Mouse (Mus musculus): Measurements from ENCODE around the gene Stk4. TPM values are rescaled to one million over a fixed set of nuclear protein-coding genes. Genes with fewer than 3 reads are reported as not detected.

Gene Stk4
- polyA plus RNA-seq, 1 experiment from 2014 or later = 15.2 TPM

DNA sequence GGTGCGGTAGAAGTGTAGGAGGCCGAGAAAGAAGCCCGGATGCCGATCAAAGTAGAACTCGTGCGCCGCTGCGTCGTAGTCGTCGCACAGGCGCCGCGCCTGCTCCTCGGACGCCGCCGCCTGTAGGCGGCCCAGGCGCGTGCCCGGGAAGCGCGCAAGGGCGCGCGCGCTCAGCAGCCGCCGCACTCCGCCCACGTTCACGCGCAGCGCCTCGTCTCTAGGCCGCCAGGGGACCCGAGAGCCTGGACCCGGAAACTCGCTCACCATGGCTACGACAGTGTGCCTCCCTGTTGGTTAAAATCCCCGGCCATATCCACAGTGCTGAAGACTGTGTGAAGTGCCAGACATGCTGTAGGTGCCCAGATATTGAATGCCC is 98.4 kb downstream of the Stk4 start:
- TF ChIP-seq CTCF (IDR thresholded peaks at IDR 0.05; ENCODE audit: low read depth) = no peak
- WGBS = 16% methylated on average over 39 of the region's 42 CpGs
- no peak overlapping the region for H3K27ac ChIP-seq
- H3K4me3 ChIP-seq (replicated peaks; ENCODE audit: low read depth, low read length) = peak overlapping the region; percentile 27
- peaks cover 44% of the 10 kb centered on the region for H3K27me3 ChIP-seq (ENCODE audit: insufficient read depth, low read length)
- H3K4me1 ChIP-seq (replicated peaks; ENCODE audit: insufficient read depth, low read length) = peaks cover 7% of the 10 kb centered on the region; the same call in 1 of the 2 replicates
- DNase-seq (ENCODE audit: low spot score) (no peak), ATAC-seq (replicated peaks; ENCODE audit: low FRiP score, low read depth) (peak; percentile 48; the same call in 1 of the 2 replicates)
- H3K9ac ChIP-seq (ENCODE audit: low read depth, low read length) = no peak overlapping the region
- no peaks in the 10 kb centered on the region for H3K36me3 ChIP-seq (ENCODE audit: insufficient read depth, low read length)
- no peaks in the 10 kb centered on the region for H3K9me3 ChIP-seq (replicated peaks; ENCODE audit: low read length)
- H3K4me2 ChIP-seq (ENCODE audit: low read length) = peak overlapping the region; percentile 47

DNA sequence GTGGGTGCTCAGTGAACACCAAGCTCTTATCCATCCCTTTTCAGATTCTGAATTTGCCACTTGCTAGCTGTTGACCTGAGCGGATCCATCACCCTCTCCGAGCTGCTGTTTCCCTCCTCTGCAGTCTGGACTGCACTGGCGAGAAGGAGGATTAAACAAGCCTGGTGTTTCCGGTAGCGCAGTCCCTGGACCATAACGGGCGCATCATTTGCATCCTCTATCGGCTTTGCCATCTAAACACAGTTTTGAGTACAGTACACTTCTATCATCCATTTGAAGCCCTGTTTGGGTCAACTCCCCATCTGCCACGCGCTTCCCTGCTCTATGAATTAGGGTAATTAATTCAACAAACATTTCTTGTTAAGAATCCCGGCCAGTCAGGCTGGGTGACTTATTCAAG is 100.2 kb downstream of the Stk4 start:
- Histone ChIP-seq H3K4me3 (replicated peaks; ENCODE audit: low read depth, low read length) (no peak overlapping the region), H3K4me2 (ENCODE audit: low read length) (0 out of 2 replicates have a peak overlapping the region, but pooled peaks have one; percentile 50), H3K9ac (ENCODE audit: low read depth, low read length) (no peak overlapping the region), H3K4me1 (replicated peaks; ENCODE audit: insufficient read depth, low read length) (peaks cover 7% of the 10 kb centered on the region; the same call in 1 of the 2 replicates), H3K9me3 (replicated peaks; ENCODE audit: low read length) (no peaks in the 10 kb centered on the region), H3K27ac (no peak overlapping the region), H3K27me3 (ENCODE audit: insufficient read depth, low read length) (peaks cover 44% of the 10 kb centered on the region), H3K36me3 (ENCODE audit: insufficient read depth, low read length) (no peaks in the 10 kb centered on the region)
- 9% methylated on average over 11 of the region's 11 CpGs for WGBS
- no peak for TF ChIP-seq CTCF (IDR thresholded peaks at IDR 0.05; ENCODE audit: low read depth)
- DNase-seq (ENCODE audit: low spot score) = no peak
- no peak for ATAC-seq (replicated peaks; ENCODE audit: low FRiP score, low read depth)

DNA sequence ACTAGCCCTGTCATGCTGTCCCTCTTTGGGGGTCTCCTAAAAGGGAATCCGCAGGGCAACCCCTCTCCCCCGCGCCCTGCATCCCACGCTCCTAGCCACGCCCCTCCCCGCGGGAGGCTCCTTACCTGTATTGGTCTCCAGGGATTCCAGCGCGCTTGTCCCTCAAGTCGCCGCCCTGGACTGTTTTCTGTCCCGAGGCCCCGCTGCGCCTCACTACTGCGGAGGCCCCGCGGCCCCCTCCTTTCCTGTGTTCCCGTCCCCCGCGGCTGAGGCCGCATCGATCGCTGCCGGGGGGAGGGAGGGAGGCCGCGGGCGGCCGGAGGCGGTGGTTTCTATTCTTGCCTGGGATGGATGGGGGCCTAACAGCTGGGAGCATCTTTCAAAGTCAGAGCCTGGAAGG is 100.8 kb downstream of the Stk4 start, which contains the start of gene Kcns1:
Kcns1 (minus strand) TSS at position 212 of the 400 bp plus-strand sequence.
- H3K36me3 ChIP-seq (ENCODE audit: insufficient read depth, low read length) = no peaks in the 10 kb centered on the region
- peaks cover 7% of the 10 kb centered on the region; the same call in 1 of the 2 replicates for H3K4me1 ChIP-seq (replicated peaks; ENCODE audit: insufficient read depth, low read length)
- 0 out of 2 replicates have a peak, but pooled peaks have one; percentile 12 for ATAC-seq (replicated peaks; ENCODE audit: low FRiP score, low read depth)
- peak within 1 kb of the TSS; percentile 50 for H3K4me2 ChIP-seq (ENCODE audit: low read length)
- H3K27ac ChIP-seq = no peak within 1 kb of the TSS
- H3K4me3 ChIP-seq (replicated peaks; ENCODE audit: low read depth, low read length) = peak within 1 kb of the TSS; percentile 24
- DNase-seq (ENCODE audit: low spot score) = no peak
- no peaks in the 10 kb centered on the region for H3K9me3 ChIP-seq (replicated peaks; ENCODE audit: low read length)
- H3K27me3 ChIP-seq (ENCODE audit: insufficient read depth, low read length) = peaks cover 44% of the 10 kb centered on the region
- 0 out of 2 replicates have a peak within 1 kb of the TSS, but pooled peaks have one; percentile 14 for H3K9ac ChIP-seq (ENCODE audit: low read depth, low read length)
- no peak for TF ChIP-seq CTCF (IDR thresholded peaks at IDR 0.05; ENCODE audit: low read depth)
- under 1% methylated on average over 29 of the region's 29 CpGs for WGBS

DNA sequence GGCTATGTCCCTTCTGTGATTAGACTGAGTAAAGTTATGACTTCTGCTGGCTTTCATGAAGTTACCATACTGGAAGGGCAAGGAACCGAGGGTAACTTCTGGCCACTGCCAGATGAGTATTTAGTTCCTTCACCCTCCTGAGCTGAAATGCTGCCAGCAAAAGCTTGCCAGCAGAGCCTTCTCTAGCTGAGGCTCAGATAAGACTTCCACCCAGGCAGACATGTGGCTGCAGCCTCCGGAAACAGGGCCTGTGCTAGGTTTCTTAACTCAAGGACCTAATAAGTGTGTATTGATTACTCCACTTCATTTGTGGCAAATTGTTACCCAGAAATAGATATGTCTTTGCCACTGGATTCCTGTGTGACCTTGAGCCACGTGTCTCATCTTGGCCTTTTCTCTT is 103.3 kb downstream of the Stk4 start:
- H3K27me3 ChIP-seq (ENCODE audit: insufficient read depth, low read length) = peaks cover 32% of the 10 kb centered on the region
- no peak overlapping the region for H3K27ac ChIP-seq
- H3K4me2 ChIP-seq (ENCODE audit: low read length) = no peak overlapping the region
- no peak overlapping the region for H3K9ac ChIP-seq (ENCODE audit: low read depth, low read length)
- H3K4me1 ChIP-seq (replicated peaks; ENCODE audit: insufficient read depth, low read length) = 0 out of 2 replicates have a peak, but pooled peaks cover 2% of the 10 kb centered on the region
- DNase-seq (ENCODE audit: low spot score) (no peak), ATAC-seq (replicated peaks; ENCODE audit: low FRiP score, low read depth) (no peak)
- H3K9me3 ChIP-seq (replicated peaks; ENCODE audit: low read length) = no peaks in the 10 kb centered on the region
- H3K36me3 ChIP-seq (ENCODE audit: insufficient read depth, low read length) = no peaks in the 10 kb centered on the region
- 73% methylated on average over 3 of the region's 3 CpGs for WGBS
- no peak for TF ChIP-seq CTCF (IDR thresholded peaks at IDR 0.05; ENCODE audit: low read depth)
- H3K4me3 ChIP-seq (replicated peaks; ENCODE audit: low read depth, low read length) = no peak overlapping the region

DNA sequence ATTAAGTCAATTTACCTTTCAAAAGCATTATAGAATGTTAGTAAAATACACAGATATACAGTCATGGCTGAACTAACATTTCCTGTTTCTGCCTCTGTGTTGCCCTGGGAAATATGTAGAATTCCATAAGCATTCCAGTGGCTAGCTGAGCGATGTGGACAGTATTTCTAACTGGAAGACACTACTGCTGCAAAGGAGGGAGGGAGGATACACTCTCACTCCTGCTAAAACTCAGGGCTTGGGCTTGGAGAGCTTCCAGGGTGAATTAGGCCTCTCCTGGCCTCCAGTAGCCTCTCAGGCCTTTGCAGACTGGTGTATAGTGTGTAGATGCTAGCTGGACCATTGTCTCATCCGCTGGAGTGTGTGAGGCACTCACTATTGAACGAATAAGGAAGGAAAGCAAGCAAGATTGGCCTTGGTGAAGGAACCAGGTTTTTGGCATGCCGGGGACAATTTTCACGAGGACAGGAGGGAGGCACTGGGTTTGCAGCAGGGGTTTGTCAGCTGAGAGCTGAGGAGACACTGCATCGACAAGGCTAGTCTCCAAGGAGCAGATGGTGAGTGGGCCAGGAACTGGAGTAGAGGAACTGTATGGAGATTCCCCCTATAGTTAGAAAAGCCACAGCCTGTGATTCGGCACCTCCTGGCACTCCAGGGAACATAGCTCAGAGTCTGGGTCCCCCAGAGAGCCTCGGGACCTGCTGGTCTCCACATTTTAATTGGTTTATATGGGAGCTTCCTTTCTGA is 104.7 kb downstream of the Stk4 start:
- Histone ChIP-seq H3K27me3 (ENCODE audit: insufficient read depth, low read length) (peaks cover 19% of the 10 kb centered on the region), H3K36me3 (ENCODE audit: insufficient read depth, low read length) (no peaks in the 10 kb centered on the region), H3K9me3 (replicated peaks; ENCODE audit: low read length) (no peaks in the 10 kb centered on the region), H3K4me1 (replicated peaks; ENCODE audit: insufficient read depth, low read length) (0 out of 2 replicates have a peak, but pooled peaks cover 2% of the 10 kb centered on the region), H3K9ac (ENCODE audit: low read depth, low read length) (no peak overlapping the region), H3K4me2 (ENCODE audit: low read length) (no peak overlapping the region), H3K27ac (peak overlapping the region; percentile 19; the same call in 1 of the 2 replicates), H3K4me3 (replicated peaks; ENCODE audit: low read depth, low read length) (no peak overlapping the region)
- peak; percentile 67 for DNase-seq (ENCODE audit: low spot score)
- TF ChIP-seq CTCF (IDR thresholded peaks at IDR 0.05; ENCODE audit: low read depth) = no peak
- ATAC-seq (replicated peaks; ENCODE audit: low FRiP score, low read depth) = no peak
- WGBS = 68% methylated on average over 8 of the region's 8 CpGs

DNA sequence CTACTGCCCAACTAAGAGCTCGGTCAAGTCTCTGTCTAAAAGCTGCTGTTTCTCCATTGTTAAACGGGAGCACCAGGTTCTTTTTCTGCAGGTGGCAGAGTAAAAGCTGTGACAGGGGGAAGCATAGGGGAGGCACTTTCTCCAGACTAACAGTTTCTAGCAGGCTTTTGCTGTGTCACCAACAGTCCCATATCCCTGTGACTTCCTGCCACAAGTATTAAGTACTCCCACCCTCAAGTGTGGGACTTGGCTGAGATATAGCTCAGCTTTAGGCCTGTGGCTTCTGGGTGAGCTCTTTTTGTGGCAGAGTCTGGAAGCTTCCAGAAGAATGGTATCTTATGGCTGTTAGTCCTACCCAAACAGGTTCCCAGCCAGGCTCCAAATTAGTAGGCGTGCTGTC is 105.7 kb downstream of the Stk4 start:
- Histone ChIP-seq H3K27me3 (ENCODE audit: insufficient read depth, low read length) (peaks cover 9% of the 10 kb centered on the region), H3K27ac (no peak overlapping the region), H3K4me2 (ENCODE audit: low read length) (no peak overlapping the region), H3K4me1 (replicated peaks; ENCODE audit: insufficient read depth, low read length) (no peaks in the 10 kb centered on the region), H3K9ac (ENCODE audit: low read depth, low read length) (no peak overlapping the region), H3K4me3 (replicated peaks; ENCODE audit: low read depth, low read length) (no peak overlapping the region), H3K9me3 (replicated peaks; ENCODE audit: low read length) (no peaks in the 10 kb centered on the region), H3K36me3 (ENCODE audit: insufficient read depth, low read length) (no peaks in the 10 kb centered on the region)
- DNase-seq (ENCODE audit: low spot score) (no peak), ATAC-seq (replicated peaks; ENCODE audit: low FRiP score, low read depth) (no peak)
- 84% methylated on average over 3 of the region's 3 CpGs for WGBS
- TF ChIP-seq CTCF (IDR thresholded peaks at IDR 0.05; ENCODE audit: low read depth) = no peak

Measured in kidney, postnatal 0 days (tissue).